ENCODE assay signal across 12 mouse cellular contexts in the genomic region with DNA sequence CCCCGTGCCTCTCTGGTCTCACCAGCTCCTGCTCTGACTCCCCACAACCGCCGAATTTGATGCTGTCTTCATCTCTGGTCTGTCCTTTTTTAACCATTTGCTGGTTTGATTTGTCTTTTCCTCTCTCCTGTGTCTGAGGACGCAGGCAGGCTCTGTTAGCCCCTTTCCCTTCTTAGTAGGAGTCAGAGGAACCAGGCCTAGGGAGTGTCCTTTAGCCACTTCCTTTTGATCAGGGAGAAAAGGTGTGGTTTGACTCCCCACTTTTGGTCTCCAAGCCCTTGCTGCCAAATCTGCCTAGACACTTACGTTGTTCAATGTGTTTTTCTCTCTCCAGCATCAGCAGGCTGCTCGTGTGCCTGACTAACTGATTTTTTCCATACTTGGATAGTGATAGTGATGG.
A peak's percentile ranks its signal among the peaks of the same experiment; 100 is the strongest.
DNase-seq lines count a peak whose midpoint lies in the region; ATAC-seq lines count a peak whose summit lies in the region.
"Had no signal": no experiment of that assay in that cellular context is flagged by ENCODE, and none has a peak within 500 bp of the region (broad histone marks: within the 10 kb centered on the region; RNA-seq: fewer than 3 reads in every experiment).

No protein-coding gene starts in this region.

- H3K4me2 ChIP-seq in kidney, embryonic 16.5 days (replicated peaks; ENCODE audit: low read depth, low read length), result no peak overlapping the region
- no peak overlapping the region for H3K4me2 ChIP-seq in embryonic facial prominence, embryonic 13.5 days
- no peak overlapping the region for H3K4me2 ChIP-seq in limb, embryonic 12.5 days
- H3K4me2 ChIP-seq: limb, embryonic 13.5 days had no signal

- no peak overlapping the region for H3K4me3 ChIP-seq in kidney, embryonic 16.5 days (ENCODE audit: low read length)
- no peak overlapping the region for H3K4me3 ChIP-seq in embryonic facial prominence, embryonic 13.5 days
- H3K4me3 ChIP-seq in heart, embryonic 10.5 days, result no peak overlapping the region
- no peak overlapping the region for H3K4me3 ChIP-seq in limb, embryonic 12.5 days (replicated peaks)
- H3K4me3 ChIP-seq: limb, embryonic 13.5 days; megakaryocyte, embryonic 14.5 days had no signal

- no peaks in the 10 kb centered on the region for H3K27me3 ChIP-seq in kidney, embryonic 16.5 days (ENCODE audit: insufficient read depth, low read length)
- H3K27me3 ChIP-seq in embryonic facial prominence, embryonic 13.5 days, result no peaks in the 10 kb centered on the region
- no peaks in the 10 kb centered on the region for H3K27me3 ChIP-seq in heart, embryonic 10.5 days (ENCODE audit: insufficient read depth, poor library complexity, severe bottlenecking)
- no peaks in the 10 kb centered on the region for H3K27me3 ChIP-seq in limb, embryonic 12.5 days
- H3K27me3 ChIP-seq: limb, embryonic 13.5 days; megakaryocyte, embryonic 14.5 days had no signal

- WGBS in kidney, embryonic 16.5 days, result 68% methylated on average over 6 of the region's 6 CpGs
- 73% methylated on average over 6 of the region's 6 CpGs for WGBS in embryonic facial prominence, embryonic 13.5 days
- 56% methylated on average over 6 of the region's 6 CpGs for WGBS in heart, embryonic 10.5 days
- WGBS in limb, embryonic 12.5 days, result 66% methylated on average over 6 of the region's 6 CpGs

- ATAC-seq in kidney, embryonic 16.5 days (ENCODE audit: low FRiP score, low TSS enrichment), result no peak
- no peak for ATAC-seq in embryonic facial prominence, embryonic 13.5 days (ENCODE audit: insufficient number of reproducible peaks, insufficient read depth, low FRiP score, low TSS enrichment, low read depth)
- ATAC-seq in limb, embryonic 12.5 days (ENCODE audit: insufficient number of reproducible peaks, insufficient read depth, low FRiP score, low TSS enrichment, low read depth), result no peak
- ATAC-seq: forebrain, embryonic 14.5 days had no signal

- H3K36me3 ChIP-seq in kidney, embryonic 16.5 days (ENCODE audit: insufficient read depth, low read length), result no peaks in the 10 kb centered on the region
- no peaks in the 10 kb centered on the region for H3K36me3 ChIP-seq in embryonic facial prominence, embryonic 13.5 days
- H3K36me3 ChIP-seq in heart, embryonic 10.5 days, result no peaks in the 10 kb centered on the region
- H3K36me3 ChIP-seq in limb, embryonic 12.5 days, result no peaks in the 10 kb centered on the region
- H3K36me3 ChIP-seq: limb, embryonic 13.5 days had no signal

- H3K9me3 ChIP-seq in kidney, embryonic 16.5 days (ENCODE audit: low read length), result no peaks in the 10 kb centered on the region
- H3K9me3 ChIP-seq in embryonic facial prominence, embryonic 13.5 days, result no peaks in the 10 kb centered on the region
- H3K9me3 ChIP-seq in heart, embryonic 10.5 days, result no peaks in the 10 kb centered on the region
- H3K9me3 ChIP-seq in limb, embryonic 12.5 days, result no peaks in the 10 kb centered on the region
- H3K9me3 ChIP-seq: limb, embryonic 13.5 days had no signal

- H3K9ac ChIP-seq in kidney, embryonic 16.5 days (replicated peaks; ENCODE audit: low read length), result no peak overlapping the region
- H3K9ac ChIP-seq in embryonic facial prominence, embryonic 13.5 days, result no peak overlapping the region
- H3K9ac ChIP-seq in limb, embryonic 12.5 days (replicated peaks), result no peak overlapping the region
- H3K9ac ChIP-seq: limb, embryonic 13.5 days had no signal

- no peaks in the 10 kb centered on the region for H3K4me1 ChIP-seq in kidney, embryonic 16.5 days (ENCODE audit: insufficient read depth, low read length)
- no peaks in the 10 kb centered on the region for H3K4me1 ChIP-seq in embryonic facial prominence, embryonic 13.5 days
- peaks cover 29% of the 10 kb centered on the region for H3K4me1 ChIP-seq in heart, embryonic 10.5 days
- peaks cover 13% of the 10 kb centered on the region; the same call in 1 of the 2 replicates for H3K4me1 ChIP-seq in limb, embryonic 12.5 days (replicated peaks)

- DNase-seq in kidney, adult 18-20 months, result no peak
- no peak for DNase-seq in heart, embryonic 10.5 days (ENCODE audit: low spot score)
- no peak for DNase-seq in embryo, embryonic 11 days
- DNase-seq in embryo, embryonic 10 days (ENCODE audit: low spot score), result no peak
- DNase-seq: cerebellum, postnatal 36 days; right cerebral cortex, postnatal 14 days had no signal

- peak overlapping the region; percentile 80 for H3K27ac ChIP-seq in kidney, embryonic 16.5 days (ENCODE audit: low read length)
- H3K27ac ChIP-seq in embryonic facial prominence, embryonic 13.5 days, result 0 out of 2 replicates have a peak overlapping the region, but pooled peaks have one; percentile 28
- H3K27ac ChIP-seq in heart, embryonic 10.5 days, result peak overlapping the region; percentile 49
- peak overlapping the region; percentile 41; the same call in 1 of the 2 replicates for H3K27ac ChIP-seq in limb, embryonic 12.5 days
- H3K27ac ChIP-seq: limb, embryonic 13.5 days had no signal

Comparison
In these comparisons a context has a peak if more than half of its experiments do, and no peak if none do; other contexts are left out.
1. H3K27ac ChIP-seq: peak in every context shown above with its lines; median percentile 80 in kidney, embryonic 16.5 days; 49 in heart, embryonic 10.5 days; 41 in limb, embryonic 12.5 days; 28 in embryonic facial prominence, embryonic 13.5 days.